Mouse (Mus musculus) embryonic facial prominence, embryonic 13.5 days (tissue): ENCODE results near the gene Ddx39b. TPM values are rescaled to one million over a fixed set of nuclear protein-coding genes. Genes with fewer than 3 reads are reported as not detected.

Experiments used
- ATAC-seq: fragments of 200-750 bp; cut with Nextera tagmentation; 2 replicates; pipeline ENCODE4 v1.8.0; 2017; ENCODE audit warnings: low read depth; ENCODE audit not compliant: insufficient number of reproducible peaks, insufficient read depth, low FRiP score, low TSS enrichment
- H3K27ac ChIP-seq: fragments of 300-500 bp; sonication (generic); 2 replicates; pipeline ENCODE4 v1.5.1; 2015; ENCODE audit warnings: moderate library complexity, mild to moderate bottlenecking, inconsistent platforms
- H3K27me3 ChIP-seq: fragments of 300-500 bp; sonication (generic); 2 replicates; pipeline ENCODE4 v1.6.1; 2015; ENCODE audit warnings: mild to moderate bottlenecking, inconsistent platforms
- H3K36me3 ChIP-seq: fragments of 300-500 bp; sonication (generic); 2 replicates; pipeline ENCODE4 v1.6.1; 2015; ENCODE audit warnings: mild to moderate bottlenecking, inconsistent platforms
- H3K4me1 ChIP-seq: fragments of 300-500 bp; sonication (generic); 2 replicates; pipeline ENCODE4 v1.6.1; 2015; ENCODE audit warnings: inconsistent platforms
- H3K4me2 ChIP-seq: fragments of 300-500 bp; sonication (generic); 2 replicates; pipeline ENCODE4 v1.6.1; 2015; ENCODE audit warnings: moderate library complexity, mild to moderate bottlenecking, inconsistent platforms
- H3K4me3 ChIP-seq: fragments of 300-500 bp; sonication (generic); 2 replicates; pipeline ENCODE4 v1.5.1; 2015; ENCODE audit warnings: mild to moderate bottlenecking, inconsistent platforms
- H3K9ac ChIP-seq: fragments of 300-500 bp; sonication (generic); 2 replicates; pipeline ENCODE4 v1.6.1; 2015; ENCODE audit warnings: mild to moderate bottlenecking, inconsistent platforms
- H3K9me3 ChIP-seq: fragments of 300-500 bp; sonication (generic); 2 replicates; pipeline ENCODE4 v1.6.1; 2016; ENCODE audit warnings: inconsistent platforms
- WGBS: fragments of 180-500 bp; shearing (Covaris S2); methylation state at CpG from one replicate; pipeline ENCODE4 v1.1.7; 2015; ENCODE audit warnings: mixed read lengths; 5-methylcytosine and 5-hydroxymethylcytosine counted together
- polyA plus RNA-seq: library from polyadenylated mRNA; unstranded; fragments of >200 nt; fragmentation: Nextera tagmentation; extraction: Ambion mirVana; gene quantifications from 2 replicates; pipeline ENCODE4 v1.2.1, GENCODE M21; 2015

Ddx39b gene
- polyA plus RNA-seq, 1 experiment from 2014 or later, result 543 TPM

GRCm38 (mm10) chr17:35254241-35255098 is 12.9 kb downstream of the Ddx39b start:
- Histone ChIP-seq H3K9me3 (no peaks in the 10 kb centered on the region), H3K36me3 (peaks cover 47% of the 10 kb centered on the region), H3K4me3 (no peak overlapping the region), H3K4me1 (0 out of 2 replicates have a peak, but pooled peaks cover 4% of the 10 kb centered on the region), H3K27me3 (peaks cover 3% of the 10 kb centered on the region), H3K27ac (no peak overlapping the region), H3K9ac (no peak overlapping the region), H3K4me2 (no peak overlapping the region)
- peak; percentile 33; the same call in 1 of the 2 replicates for ATAC-seq
- WGBS, result 58% methylated on average over 11 of the region's 11 CpGs

- Histone ChIP-seq H3K36me3 (peaks cover 39% of the 10 kb centered on the region), H3K9me3 (no peaks in the 10 kb centered on the region), H3K4me3 (no peak overlapping the region), H3K4me2 (no peak overlapping the region), H3K27ac (no peak overlapping the region), H3K4me1 (0 out of 2 replicates have a peak, but pooled peaks cover 4% of the 10 kb centered on the region), H3K9ac (no peak overlapping the region), H3K27me3 (peaks cover 10% of the 10 kb centered on the region)
- 73% methylated on average over 3 of the region's 3 CpGs for WGBS
- no peak for ATAC-seq
These were observed 13.8 kb downstream of the Ddx39b start for GRCm38 (mm10) chr17:35255301-35255700.

- no peak for ATAC-seq
- Histone ChIP-seq H3K9me3 (no peaks in the 10 kb centered on the region), H3K27ac (no peak overlapping the region), H3K4me3 (no peak overlapping the region), H3K4me2 (no peak overlapping the region), H3K36me3 (peaks cover 35% of the 10 kb centered on the region), H3K9ac (no peak overlapping the region), H3K4me1 (no peaks in the 10 kb centered on the region), H3K27me3 (peaks cover 14% of the 10 kb centered on the region)
- 56% methylated on average over 4 of the region's 4 CpGs for WGBS
These were observed 14.2 kb downstream of the Ddx39b start for GRCm38 (mm10) chr17:35255704-35256103.

- 79% methylated on average over 1 of the region's 1 CpGs for WGBS
- H3K4me3 ChIP-seq, result no peak overlapping the region
These were observed 15.8 kb downstream of the Ddx39b start for GRCm38 (mm10) chr17:35257378-35257777.

GRCm38 (mm10) chr17:35257824-35258491 is 16.4 kb downstream of the Ddx39b start:
- H3K36me3 ChIP-seq, result peaks cover 14% of the 10 kb centered on the region
- WGBS, result 17% methylated on average over 17 of the region's 17 CpGs
- H3K4me1 ChIP-seq, result no peaks in the 10 kb centered on the region
- peak overlapping the region; percentile 21; the same call in 1 of the 2 replicates for H3K4me3 ChIP-seq
- peaks cover 37% of the 10 kb centered on the region for H3K27me3 ChIP-seq
- peak overlapping the region; percentile 46; the same call in 1 of the 2 replicates for H3K9ac ChIP-seq
- H3K27ac ChIP-seq, result no peak overlapping the region
- no peak for ATAC-seq
- no peaks in the 10 kb centered on the region for H3K9me3 ChIP-seq
- H3K4me2 ChIP-seq, result peak overlapping the region; percentile 35

More at GRCm38 (mm10) chr17:35257378-35257777, 15.8 kb downstream of the Ddx39b start:
- Histone ChIP-seq H3K27me3 (peaks cover 31% of the 10 kb centered on the region), H3K4me1 (no peaks in the 10 kb centered on the region), H3K9me3 (no peaks in the 10 kb centered on the region), H3K9ac (no peak overlapping the region), H3K27ac (no peak overlapping the region), H3K4me2 (no peak overlapping the region), H3K36me3 (peaks cover 19% of the 10 kb centered on the region)
- no peak for ATAC-seq

GRCm38 (mm10) chr17:35258492-35259478 is 17.2 kb downstream of the Ddx39b start:
- ATAC-seq, result no peak
- Histone ChIP-seq H3K27me3 (peaks cover 45% of the 10 kb centered on the region), H3K4me2 (no peak overlapping the region), H3K9ac (no peak overlapping the region), H3K4me1 (peaks cover 7% of the 10 kb centered on the region; the same call in 1 of the 2 replicates), H3K4me3 (no peak overlapping the region), H3K9me3 (no peaks in the 10 kb centered on the region), H3K27ac (no peak overlapping the region), H3K36me3 (peaks cover 5% of the 10 kb centered on the region)
- 61% methylated on average over 14 of the region's 14 CpGs for WGBS

GRCm38 (mm10) chr17:35259621-35260020 is 18.1 kb downstream of the Ddx39b start:
- Histone ChIP-seq H3K4me3 (no peak overlapping the region), H3K27me3 (peaks cover 53% of the 10 kb centered on the region), H3K27ac (no peak overlapping the region), H3K36me3 (no peaks in the 10 kb centered on the region), H3K9me3 (no peaks in the 10 kb centered on the region), H3K4me1 (peaks cover 9% of the 10 kb centered on the region; the same call in 1 of the 2 replicates), H3K4me2 (no peak overlapping the region), H3K9ac (no peak overlapping the region)
- no peak for ATAC-seq
- WGBS, result 79% methylated on average over 4 of the region's 4 CpGs

- Histone ChIP-seq H3K4me3 (no peak overlapping the region), H3K9ac (no peak overlapping the region), H3K27me3 (peaks cover 72% of the 10 kb centered on the region), H3K9me3 (no peaks in the 10 kb centered on the region), H3K27ac (no peak overlapping the region), H3K4me2 (no peak overlapping the region), H3K36me3 (no peaks in the 10 kb centered on the region), H3K4me1 (peaks cover 9% of the 10 kb centered on the region; the same call in 1 of the 2 replicates)
- no peak for ATAC-seq
- WGBS, result 63% methylated on average over 13 of the region's 13 CpGs
These were observed 20.1 kb downstream of the Ddx39b start for GRCm38 (mm10) chr17:35261651-35262050.

GRCm38 (mm10) chr17:35262664-35263522 is 21.3 kb downstream of the Ddx39b start, which contains the start of gene H2-D1:
TSS of gene H2-D1 (plus strand) at chr17:35262730.
- WGBS, result under 1% methylated on average over 69 of the region's 73 CpGs
- peaks cover 9% of the 10 kb centered on the region; the same call in 1 of the 2 replicates for H3K4me1 ChIP-seq
- H3K4me3 ChIP-seq, result peak within 1 kb of the TSS; percentile 60
- peaks cover 80% of the 10 kb centered on the region for H3K27me3 ChIP-seq
- H3K9ac ChIP-seq, result peak within 1 kb of the TSS; percentile 71
- H3K27ac ChIP-seq, result no peak within 1 kb of the TSS
- ATAC-seq, result peak; percentile 80
- no peaks in the 10 kb centered on the region for H3K9me3 ChIP-seq
- no peaks in the 10 kb centered on the region for H3K36me3 ChIP-seq
- peak within 1 kb of the TSS; percentile 99 for H3K4me2 ChIP-seq

- H3K27ac ChIP-seq, result no peak overlapping the region
- peak; percentile 27; the same call in 1 of the 2 replicates for ATAC-seq
- H3K4me1 ChIP-seq, result peaks cover 9% of the 10 kb centered on the region; the same call in 1 of the 2 replicates
- H3K4me2 ChIP-seq, result peak overlapping the region; percentile 99
- H3K27me3 ChIP-seq, result peaks cover 80% of the 10 kb centered on the region
- no peaks in the 10 kb centered on the region for H3K9me3 ChIP-seq
- WGBS, result 2% methylated on average over 31 of the region's 31 CpGs
- peak overlapping the region; percentile 60 for H3K4me3 ChIP-seq
- no peaks in the 10 kb centered on the region for H3K36me3 ChIP-seq
- peak overlapping the region; percentile 71 for H3K9ac ChIP-seq
These were observed 22.0 kb downstream of the Ddx39b start for GRCm38 (mm10) chr17:35263523-35263883.
